ENCODE assay signal across 9 mouse cellular contexts in genomic region chr4:81178782-81179135, GRCm38 (mm10).
DNase-seq lines count a peak whose midpoint lies in the region; ATAC-seq and TF ChIP-seq lines count a peak whose summit lies in the region.
"Had no signal": no experiment of that assay in that cellular context is flagged by ENCODE, and none has a peak within 500 bp of the region (broad histone marks: within the 10 kb centered on the region; RNA-seq: fewer than 3 reads in every experiment).

No protein-coding gene starts in this region.

- H3K4me3 ChIP-seq in MEL (ENCODE audit: control insufficient read depth in 1 of 2, insufficient read depth in 1 of 2, low read depth in 2 of 2, low read length in 2 of 2): no peak overlapping the region
- H3K4me3 ChIP-seq in layer of hippocampus, adult 2 months: no peak overlapping the region; the same call in 1 of the 2 replicates
- H3K4me3 ChIP-seq in lung, embryonic 14.5 days (ENCODE audit: low read depth, low read length): no peak overlapping the region
- H3K4me3 ChIP-seq: erythroblast, embryonic 14.5 days had no signal

- H3K79me2 ChIP-seq in MEL (ENCODE audit: control insufficient read depth, insufficient read depth, low read length, poor library complexity): no peaks in the 10 kb centered on the region

- WGBS in lung, embryonic 14.5 days: under 1% methylated on average over 12 of the region's 12 CpGs

- H3K36me3 ChIP-seq in MEL (ENCODE audit: control insufficient read depth in 1 of 2, insufficient read depth in 2 of 2, low read length in 2 of 2): no peaks in the 10 kb centered on the region
- no peaks in the 10 kb centered on the region for H3K36me3 ChIP-seq in lung, embryonic 14.5 days (ENCODE audit: insufficient read depth)

- TF ChIP-seq EP300 in MEL (IDR thresholded peaks at IDR 0.05; ENCODE audit: low read depth in 1 of 2, low read length in 2 of 2): no peak

- no peak for TF ChIP-seq POLR2A in MEL (IDR thresholded peaks at IDR 0.05; ENCODE audit: control insufficient read depth in 1 of 2, insufficient read depth in 1 of 2, low read depth in 1 of 2, low read length in 2 of 2, poor library complexity in 1 of 2)

- H3K27me3 ChIP-seq in MEL (ENCODE audit: control insufficient read depth in 1 of 2, insufficient read depth in 2 of 2, low read length in 2 of 2): no peaks in the 10 kb centered on the region
- no peaks in the 10 kb centered on the region for H3K27me3 ChIP-seq in lung, embryonic 14.5 days (ENCODE audit: insufficient read depth, low read length)

- ATAC-seq in lung, embryonic 14.5 days (ENCODE audit: insufficient read depth): peak; percentile 92

- peak; percentile 2 for DNase-seq in MEL (ENCODE audit: low read depth, low spot score)
- peak; percentile 82 to 87 for DNase-seq in cerebellum, adult 18-20 months
- DNase-seq in forelimb bud, embryonic 11.5 days (ENCODE audit: low read depth, low spot score): peak; percentile 88
- peak; percentile 91 for DNase-seq in heart, postnatal 4 days
- DNase-seq in layer of hippocampus, adult 2 months (ENCODE audit: low spot score in 2 of 2): peak; percentile 86 to 91
- peak; percentile 96 for DNase-seq in lung, embryonic 14.5 days
- peak; percentile 74 for DNase-seq in ovary, postnatal 36 days (ENCODE audit: low spot score)
- peak; percentile 61 for DNase-seq in thymus, postnatal 4 days

- H3K9ac ChIP-seq in MEL (ENCODE audit: control insufficient read depth, low read depth, low read length, poor library complexity, severe bottlenecking): no peak overlapping the region
- H3K9ac ChIP-seq in lung, embryonic 14.5 days: no peak overlapping the region; the same call in 1 of the 2 replicates

- peak; percentile 26 to 67 (median 27) for TF ChIP-seq CTCF in MEL (IDR thresholded peaks at IDR 0.05 in 2 of 3, conservative IDR thresholded peaks at IDR 0.05 in 1 of 3; ENCODE audit: control insufficient read depth in 1 of 3, insufficient read depth in 1 of 3, low read depth in 2 of 3, low read length in 3 of 3, poor library complexity in 1 of 3, severe bottlenecking in 1 of 3)
- TF ChIP-seq CTCF in layer of hippocampus, adult 2 months (conservative IDR thresholded peaks at IDR 0.05): peak; percentile 99
- peak; percentile 99 for TF ChIP-seq CTCF in lung, embryonic 14.5 days (IDR thresholded peaks at IDR 0.05; ENCODE audit: low read depth)

- H3K4me1 ChIP-seq in MEL (ENCODE audit: control insufficient read depth in 1 of 2, insufficient read depth in 2 of 2, low read length in 2 of 2): no peaks in the 10 kb centered on the region
- peaks cover 2% of the 10 kb centered on the region; the same call in 1 of the 2 replicates for H3K4me1 ChIP-seq in lung, embryonic 14.5 days (ENCODE audit: insufficient read depth)

- peak overlapping the region; percentile 31; the same call in 1 of the 2 replicates for H3K4me2 ChIP-seq in lung, embryonic 14.5 days

- TF ChIP-seq RAD21 in MEL (IDR thresholded peaks at IDR 0.05; ENCODE audit: low read depth, low read length): peak; percentile 24

- H3K9me3 ChIP-seq in MEL (replicated peaks; ENCODE audit: insufficient read depth, low read length): no peaks in the 10 kb centered on the region
- H3K9me3 ChIP-seq in lung, embryonic 14.5 days (ENCODE audit: low read depth, low read length): no peaks in the 10 kb centered on the region

- H3K27ac ChIP-seq in MEL (ENCODE audit: control insufficient read depth, low read depth, low read length): no peak overlapping the region
- H3K27ac ChIP-seq in layer of hippocampus, adult 2 months: peak overlapping the region; percentile 53
- no peak overlapping the region for H3K27ac ChIP-seq in lung, embryonic 14.5 days (ENCODE audit: low read depth)

TF ChIP-seq in MEL, 35 proteins besides CTCF, POLR2A, EP300 and RAD21:
- no peak for TF ChIP-seq MYB (IDR thresholded peaks at IDR 0.05; ENCODE audit: low read depth, low read length)
- no peak for TF ChIP-seq CHD1 (IDR thresholded peaks at IDR 0.05; ENCODE audit: low read depth, low read length)
- TF ChIP-seq JUND (IDR thresholded peaks at IDR 0.05; ENCODE audit: low read depth, low read length): no peak
- TF ChIP-seq GABPA (IDR thresholded peaks at IDR 0.05; ENCODE audit: low read depth, low read length): no peak

Comparison
In these comparisons a context has a peak if more than half of its experiments do, and no peak if none do; other contexts are left out.
1. DNase-seq: peak in every context shown above with its lines; median percentile 96 in lung, embryonic 14.5 days; 91 in heart, postnatal 4 days; 88 in layer of hippocampus, adult 2 months; 88 in forelimb bud, embryonic 11.5 days; 84 in cerebellum, adult 18-20 months; 74 in ovary, postnatal 36 days; 61 in thymus, postnatal 4 days; 2 in MEL.
2. CTCF ChIP-seq: peak in every context shown above with its lines; median percentile 99 in layer of hippocampus, adult 2 months; 99 in lung, embryonic 14.5 days; 27 in MEL.